Mouse (Mus musculus): Measurements from ENCODE around the gene Naif1.

The Naif1 gene

GRCm38 (mm10) chr2:32503588-32503987, 53.3 kb downstream of the Naif1 start:
- no peak for DNase-seq

- DNase-seq = no peak
Observed at GRCm38 (mm10) chr2:32505536-32505935, 55.3 kb downstream of the Naif1 start.
